Mouse (Mus musculus) c-Kit-positive CD71-negative TER-119-negative erythroid progenitor cells, embryonic 14.5 days (primary cell): Measurements from ENCODE around the gene Spata7.
"Not testable (repeated sequence)": the region's sequence is repeated elsewhere in the genome, so short reads cannot be mapped to it uniquely, and the experiment has no call there.

Experiments
- DNase-seq: peaks from one replicate; pipeline ENCODE4 v3.0.0-alpha.2; 2013; ENCODE audit warnings: low read depth

Spata7 gene

DNA sequence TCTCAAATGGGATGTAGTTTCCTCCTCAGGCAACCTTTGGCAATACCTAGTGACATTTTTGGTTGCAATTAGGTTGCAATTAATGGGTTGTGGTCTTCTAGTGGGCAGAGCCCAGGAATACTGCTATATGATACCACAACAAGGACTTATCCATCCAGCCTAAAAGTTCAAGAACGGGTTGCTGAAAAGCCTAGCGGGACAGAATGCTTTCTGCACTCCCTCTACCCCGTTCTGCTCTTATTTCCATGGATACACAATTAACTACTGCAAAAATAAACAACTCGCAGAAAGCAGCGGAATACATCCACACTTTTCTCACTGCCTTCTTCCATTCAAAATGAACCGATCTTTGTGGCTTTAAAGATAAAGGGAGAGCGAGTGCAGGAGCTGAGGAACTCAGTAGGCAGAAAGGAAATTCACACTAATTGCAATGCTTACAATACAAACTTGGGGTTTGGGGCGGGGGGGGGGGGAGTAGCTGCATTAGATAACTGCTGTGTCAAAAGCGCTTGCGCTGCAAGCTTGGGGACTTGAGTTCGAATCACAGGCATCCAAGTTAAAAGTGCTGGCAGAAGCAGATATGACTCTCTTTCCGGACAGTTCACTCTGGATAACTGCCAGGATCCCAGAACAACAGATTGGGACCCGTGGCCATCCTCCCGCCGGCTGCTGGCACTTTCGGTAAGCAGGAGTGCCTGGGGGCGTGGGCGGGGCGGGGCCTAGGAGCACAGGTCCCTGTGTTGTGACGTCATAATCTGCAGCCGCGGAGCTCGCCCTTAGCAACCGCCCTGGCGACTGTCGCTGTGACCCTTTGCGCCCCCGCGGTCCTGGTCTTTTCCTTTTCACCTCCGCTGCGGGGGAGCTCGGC lies at the start of gene Spata7:
TSS of gene Spata7 (plus strand) at position 766 of the 868 bp plus-strand sequence.
- DNase-seq, result peak; percentile 75

- no peak for DNase-seq
These were observed 42.7 kb upstream of the Spata7 start for GRCm38 (mm10) chr12:98585302-98585701.

- DNase-seq, result no peak
These were observed 39.4 kb upstream of the Spata7 start for GRCm38 (mm10) chr12:98588573-98588972.

- DNase-seq, result no peak
These were observed 36.9 kb upstream of the Spata7 start for GRCm38 (mm10) chr12:98591016-98591415.

DNA sequence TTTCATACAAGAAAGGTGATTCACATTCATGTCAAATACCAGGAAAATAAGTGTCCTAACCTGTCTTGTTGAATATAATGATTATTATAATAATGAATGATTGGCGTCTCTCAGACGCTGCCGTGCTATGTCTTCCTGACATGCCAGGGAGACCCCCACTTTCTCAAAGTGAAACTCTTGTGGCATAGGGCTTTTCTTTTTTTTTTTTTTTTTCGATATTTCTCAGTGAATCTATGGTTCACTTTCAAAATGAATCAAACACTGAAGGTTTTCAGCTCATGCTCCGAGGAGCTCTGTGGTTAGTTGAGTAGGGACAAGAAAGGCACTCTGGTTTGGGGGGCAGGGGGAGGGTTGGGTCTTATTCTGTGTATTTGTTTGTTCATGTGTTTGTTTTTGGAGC lies 27.1 kb upstream of the Spata7 start:
- no peak for DNase-seq

- peak; percentile 30 for DNase-seq
These were observed 25.8 kb upstream of the Spata7 start for GRCm38 (mm10) chr12:98602114-98602513.

- no peak for DNase-seq
These were observed 22.7 kb upstream of the Spata7 start for GRCm38 (mm10) chr12:98605264-98605663.

- DNase-seq, result no peak
These were observed 21.2 kb upstream of the Spata7 start for GRCm38 (mm10) chr12:98606595-98607290.

DNA sequence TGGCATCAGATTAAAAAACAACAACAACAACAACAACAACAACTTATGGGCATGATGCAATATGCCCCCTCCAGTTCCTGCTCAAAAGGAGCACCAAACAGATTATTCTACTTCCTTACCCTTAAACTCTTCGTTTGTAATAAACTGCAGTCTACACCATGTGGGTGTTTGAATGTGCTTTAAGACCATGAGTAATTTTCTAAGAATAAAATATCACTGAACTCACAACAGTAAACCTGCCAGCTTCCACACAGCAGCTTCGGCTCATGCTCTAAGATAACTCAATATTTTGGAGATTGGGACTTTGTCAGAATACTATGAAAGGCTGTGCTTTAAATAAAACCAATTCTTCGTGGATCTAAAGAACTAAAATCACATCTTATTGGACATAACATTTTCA lies 17.6 kb upstream of the Spata7 start:
- DNase-seq, result no peak

- no peak for DNase-seq
These were observed 12.9 kb upstream of the Spata7 start for GRCm38 (mm10) chr12:98614910-98615508.

GRCm38 (mm10) chr12:98615746-98616145 lies 12.2 kb upstream of the Spata7 start:
- no peak for DNase-seq

GRCm38 (mm10) chr12:98619496-98619895 lies 8.5 kb upstream of the Spata7 start:
- no peak for DNase-seq

DNA sequence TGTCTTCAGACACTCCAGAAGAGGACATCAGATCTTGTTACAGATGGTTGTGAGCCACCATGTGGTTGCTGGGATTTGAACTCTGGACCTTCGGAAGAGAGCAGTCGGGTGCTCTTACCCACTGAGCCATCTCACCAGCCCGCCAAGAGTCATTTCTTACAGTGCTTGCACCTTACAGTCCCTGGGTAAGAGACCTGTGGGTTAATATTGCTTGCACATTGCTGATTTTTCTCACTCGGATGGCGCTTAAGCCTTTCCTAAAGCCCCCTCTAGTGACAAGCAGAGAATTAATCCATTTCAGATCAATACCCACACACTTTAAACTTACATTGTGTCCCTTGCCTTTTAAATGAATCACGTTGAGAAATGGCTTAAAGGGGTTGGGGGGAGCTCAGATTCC lies 7.0 kb upstream of the Spata7 start:
- DNase-seq, result not testable (repeated sequence)

DNA sequence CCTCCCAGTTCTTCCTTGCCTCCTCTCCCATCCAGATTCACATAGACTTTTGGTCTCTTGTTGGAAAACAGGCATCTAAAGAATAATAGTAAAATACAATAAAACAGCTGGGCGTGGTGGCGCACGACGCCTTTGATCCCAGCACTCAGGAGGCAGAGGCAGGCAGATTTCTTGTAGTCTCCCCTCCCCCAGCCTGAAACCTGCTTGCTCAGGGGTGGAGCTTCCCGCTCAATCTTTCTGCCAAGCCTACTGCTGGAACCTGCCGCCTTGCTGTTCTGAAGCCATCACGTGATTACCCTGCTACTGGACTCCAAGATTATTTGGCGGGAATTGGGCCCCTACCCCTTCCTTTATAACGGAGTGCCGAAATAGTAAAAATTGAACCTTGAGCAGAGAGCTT lies 4.7 kb upstream of the Spata7 start:
- not testable (repeated sequence) for DNase-seq

GRCm38 (mm10) chr12:98628260-98628970 lies 458 bp downstream of the Spata7 start:
- no peak for DNase-seq

DNA sequence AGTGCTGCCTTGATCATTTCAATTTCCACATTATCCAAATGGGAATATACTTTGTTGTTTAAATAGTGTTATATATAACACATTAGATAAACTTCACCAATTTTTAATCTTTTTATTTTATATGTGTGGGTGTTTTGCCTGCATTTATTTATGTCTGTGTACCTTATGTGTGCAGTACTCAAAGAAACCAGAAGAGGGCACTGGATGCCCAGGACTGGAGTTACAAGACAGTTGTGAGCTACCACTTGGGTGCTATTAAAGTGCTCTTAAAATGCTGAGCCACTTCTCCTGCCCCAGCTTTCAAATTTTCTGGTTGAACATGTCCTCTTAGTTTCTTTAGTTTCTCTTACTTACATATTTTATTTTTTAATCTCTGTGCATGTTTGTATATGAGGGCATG lies 16.9 kb downstream of the Spata7 start:
- no peak for DNase-seq

DNA sequence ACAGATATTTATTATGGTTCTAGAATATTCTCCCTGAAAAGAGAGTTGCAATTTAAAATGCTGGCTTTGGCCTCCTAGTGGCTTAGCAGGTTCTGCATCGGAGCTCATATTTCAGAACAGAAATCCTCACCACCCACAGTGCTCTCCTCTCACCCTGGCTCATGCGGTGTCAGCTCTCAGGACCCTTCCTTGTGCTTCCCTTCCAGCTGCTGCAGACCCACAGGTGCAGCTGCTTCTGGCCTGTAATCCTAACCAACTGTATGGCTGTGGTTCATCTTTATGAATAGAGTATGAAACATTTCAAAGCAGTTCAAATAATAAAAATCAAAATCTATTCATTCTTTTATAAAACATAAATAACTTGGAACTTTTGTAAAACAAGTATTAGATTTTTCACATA lies 28.9 kb downstream of the Spata7 start:
- DNase-seq, result no peak

DNA sequence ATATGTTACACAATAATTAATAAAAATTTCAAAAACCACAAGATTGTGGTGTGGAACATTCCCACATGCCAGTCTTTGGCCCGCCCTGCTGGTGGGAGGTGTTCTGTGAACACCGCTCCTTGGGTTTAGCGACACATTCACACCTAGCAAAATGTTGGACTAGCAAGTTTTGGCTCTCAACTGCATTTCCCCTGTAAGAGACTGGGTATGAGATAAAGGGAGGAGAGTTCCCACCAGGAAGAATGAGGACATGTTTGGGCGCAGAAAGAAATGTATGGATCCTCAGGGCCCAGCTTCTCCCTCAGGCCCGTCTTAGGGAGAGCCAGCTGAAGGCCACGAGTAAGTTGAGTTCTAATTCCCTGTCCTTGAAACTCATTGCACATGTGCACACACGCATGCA lies 34.7 kb downstream of the Spata7 start:
- DNase-seq, result no peak

GRCm38 (mm10) chr12:98668132-98668814 lies 40.3 kb downstream of the Spata7 start:
- DNase-seq, result no peak

DNA sequence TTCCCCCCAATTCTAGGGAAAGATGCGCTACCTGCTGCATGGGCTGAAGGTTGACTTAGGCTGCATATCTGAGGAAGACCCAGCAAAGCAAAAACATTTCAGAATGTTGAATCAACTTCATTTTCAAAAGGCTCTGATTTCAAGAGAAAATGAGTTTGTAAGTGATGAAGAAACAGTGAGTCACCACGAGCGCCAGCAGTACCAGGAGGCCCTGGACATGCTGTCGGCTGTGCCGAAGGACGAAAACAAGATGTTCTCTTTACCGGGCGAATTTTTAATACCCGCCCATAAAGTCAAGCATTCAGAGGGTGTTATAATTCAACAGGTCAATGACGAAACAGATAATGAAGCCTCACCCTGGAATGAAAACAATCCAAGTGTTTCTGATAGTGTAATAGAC lies 41.1 kb downstream of the Spata7 start:
- DNase-seq, result no peak

GRCm38 (mm10) chr12:98669864-98670263 lies 41.9 kb downstream of the Spata7 start:
- DNase-seq, result no peak

DNA sequence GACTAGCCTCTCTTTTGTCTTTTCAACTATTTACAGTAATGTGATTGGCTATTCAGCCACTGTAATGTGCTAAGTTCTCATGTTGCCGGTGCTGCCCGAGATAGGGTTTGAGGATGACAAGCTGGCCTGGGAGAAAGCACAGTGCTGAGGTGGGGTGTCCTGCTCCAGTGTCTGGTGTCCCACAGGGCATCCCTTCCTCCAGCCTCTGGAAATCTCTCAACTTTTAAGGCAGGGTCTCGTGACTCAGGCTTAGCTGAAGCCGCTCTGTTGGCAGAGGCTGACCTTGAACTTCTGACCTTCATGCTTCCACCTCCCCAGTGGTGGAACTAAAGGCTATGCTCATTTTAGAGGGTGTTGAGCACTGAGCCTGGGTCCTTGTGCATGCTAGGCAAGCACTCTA lies 42.5 kb downstream of the Spata7 start:
- no peak for DNase-seq
